Mouse (Mus musculus) lung, adult 2 months (tissue): ENCODE measurements around the gene Ceacam16. TPM values are rescaled to one million over a fixed set of nuclear protein-coding genes. Genes with fewer than 3 reads are reported as not detected.

Experiments used
- DNase-seq: peaks from one replicate; pipeline ENCODE4 v3.0.0; 2022
- H3K4me1 ChIP-seq: fragments of 200-500 bp; 2 replicates; pipeline ENCODE4 v1.6.1; 2011; ENCODE audit warnings: low read length; ENCODE audit not compliant: control insufficient read depth, insufficient read depth
- H3K4me3 ChIP-seq: fragments of 200-500 bp; replicated peaks from 2 replicates; pipeline ENCODE3; 2011; ENCODE audit warnings: low read depth, mild to moderate bottlenecking, control low read depth, low read length; ENCODE audit errors: extremely low read depth
- CTCF ChIP-seq: fragments of 200-500 bp; IDR thresholded peaks from 2 replicates; pipeline ENCODE4 v1.5.1; 2011; ENCODE audit warnings: mild to moderate bottlenecking, low read length, control low read depth; ENCODE audit not compliant: insufficient read depth
- POLR2A ChIP-seq: fragments of 200-500 bp; IDR thresholded peaks from 2 replicates; pipeline ENCODE4 v1.6.1; 2011; ENCODE audit warnings: low read depth, mild to moderate bottlenecking, control low read depth, low read length, borderline replicate concordance; ENCODE audit errors: extremely low read depth
- WGBS: fragments of 180-500 bp; shearing (Covaris S2); methylation state at CpG from one replicate; pipeline ENCODE4 v1.1.7; 2018; 5-methylcytosine and 5-hydroxymethylcytosine counted together
- polyA plus RNA-seq: library from polyadenylated mRNA; depleted of rRNA; stranded (reverse); fragments of >200 nt; gene quantifications from 2 replicates; pipeline ENCODE4 v1.2.3, GENCODE M21; 2012

Ceacam16 gene
- polyA plus RNA-seq, 1 experiment = 0.90 TPM

DNA sequence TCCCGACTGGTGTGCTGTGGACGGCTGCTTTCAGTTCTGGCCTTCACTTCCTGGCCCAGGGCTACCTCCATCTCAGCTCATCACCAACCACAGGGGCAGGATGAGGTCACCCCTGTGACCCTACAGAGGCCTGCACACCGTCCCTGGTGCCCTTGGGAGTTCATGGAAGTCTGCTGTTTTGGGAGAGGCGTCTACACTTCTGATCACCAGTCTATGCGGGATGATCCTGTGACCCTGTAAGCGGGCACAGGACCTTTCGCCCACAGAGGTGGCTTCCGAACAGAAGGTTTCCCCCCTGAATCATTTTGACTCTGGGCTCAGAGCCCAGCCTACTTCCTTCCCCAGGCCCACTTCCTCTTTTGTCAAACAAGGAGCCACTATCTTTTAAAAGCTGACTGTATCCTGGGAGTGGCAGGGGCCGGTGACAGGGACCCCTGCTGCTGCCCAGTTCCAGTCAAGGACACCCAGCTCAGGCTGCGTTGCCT is 10.1 kb upstream of the Ceacam16 start:
- TF ChIP-seq CTCF = no peak
- TF ChIP-seq POLR2A = no peak
- WGBS = 28% methylated on average over 10 of the region's 10 CpGs
- Histone ChIP-seq H3K4me1 (peaks cover 11% of the 10 kb centered on the region), H3K4me3 (no peak overlapping the region)
- no peak for DNase-seq

- TF ChIP-seq CTCF (no peak), POLR2A (no peak)
- DNase-seq = no peak
- Histone ChIP-seq H3K4me3 (no peak overlapping the region), H3K4me1 (peaks cover 9% of the 10 kb centered on the region)
- WGBS = 58% methylated on average over 16 of the region's 16 CpGs
Measured at GRCm38 (mm10) chr7:19867751-19868399, 6.8 kb upstream of the Ceacam16 start.

DNA sequence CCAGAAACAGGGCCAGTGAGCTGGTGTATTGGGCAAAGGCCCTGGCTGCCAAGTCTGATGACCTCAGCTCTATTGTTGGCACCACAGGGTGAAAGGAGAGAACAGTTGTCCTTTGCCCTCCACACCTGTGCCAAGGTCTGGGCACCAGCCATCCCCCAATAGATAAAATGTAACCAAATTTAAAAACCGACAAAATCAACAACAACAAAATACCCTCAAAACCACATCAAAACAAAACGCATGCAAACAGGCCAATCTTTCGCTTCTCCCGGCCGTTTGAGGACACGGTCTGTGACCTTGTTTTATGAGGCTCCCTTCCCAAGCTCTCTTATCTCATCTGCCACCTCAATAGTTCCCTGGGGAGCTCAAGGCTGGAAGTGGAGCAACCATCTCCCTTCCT is 5.4 kb upstream of the Ceacam16 start:
- Histone ChIP-seq H3K4me3 (no peak overlapping the region), H3K4me1 (peaks cover 4% of the 10 kb centered on the region; the same call in 1 of the 2 replicates)
- 68% methylated on average over 6 of the region's 6 CpGs for WGBS
- no peak for TF ChIP-seq POLR2A
- no peak for DNase-seq

DNA sequence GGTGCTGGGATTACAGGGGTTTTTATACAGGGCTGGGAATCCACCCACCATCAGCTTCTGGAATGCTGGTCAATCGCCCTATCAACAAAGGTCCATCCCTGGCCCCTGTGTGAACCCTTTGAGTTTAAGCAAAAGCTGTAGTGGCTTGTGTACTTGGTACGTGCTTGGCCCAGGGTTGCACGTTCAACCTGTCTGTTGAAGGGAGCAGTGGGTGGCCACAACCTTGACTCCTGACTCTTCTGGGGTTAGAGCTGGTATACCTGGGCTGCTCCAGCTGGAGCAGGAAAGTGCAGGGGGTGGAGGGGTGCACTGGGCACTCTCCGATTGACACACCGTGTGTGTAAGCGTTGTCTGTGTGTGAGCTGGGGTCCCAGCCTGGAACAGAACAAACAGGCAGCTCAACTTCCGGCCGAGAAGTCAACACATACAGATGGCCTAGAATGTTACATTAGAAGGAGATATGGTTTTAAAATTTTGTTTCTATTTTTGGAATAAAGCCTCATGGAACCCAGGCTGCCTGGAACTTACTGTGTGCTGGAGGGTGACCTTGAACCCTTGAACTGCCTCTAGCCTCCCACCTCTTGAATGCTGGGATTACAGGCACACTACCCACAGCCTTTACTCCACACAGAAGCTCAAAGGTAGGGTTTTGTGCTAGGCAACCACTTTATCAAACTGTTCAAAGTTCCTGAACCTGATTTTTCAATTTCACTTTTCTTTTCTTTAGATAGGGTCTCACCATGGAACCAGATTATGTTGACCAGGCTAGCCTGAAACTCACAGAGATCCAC is 4.3 kb upstream of the Ceacam16 start:
- Histone ChIP-seq H3K4me1 (no peaks in the 10 kb centered on the region), H3K4me3 (no peak overlapping the region)
- no peak for DNase-seq
- TF ChIP-seq CTCF (no peak), POLR2A (no peak)
- WGBS = 80% methylated on average over 8 of the region's 8 CpGs

GRCm38 (mm10) chr7:19864241-19864640 is 3.1 kb upstream of the Ceacam16 start:
- no peaks in the 10 kb centered on the region for H3K4me1 ChIP-seq
- WGBS = 30% methylated on average over 2 of the region's 2 CpGs
- H3K4me3 ChIP-seq = no peak overlapping the region
- TF ChIP-seq POLR2A = no peak
- TF ChIP-seq CTCF = no peak
- DNase-seq = no peak

- no peak for DNase-seq
- no peak overlapping the region for H3K4me3 ChIP-seq
- H3K4me1 ChIP-seq = no peaks in the 10 kb centered on the region
- WGBS = 55% methylated on average over 10 of the region's 10 CpGs
- TF ChIP-seq POLR2A (no peak), CTCF (no peak)
Measured at GRCm38 (mm10) chr7:19859740-19860139, 1.4 kb downstream of the Ceacam16 start.

DNA sequence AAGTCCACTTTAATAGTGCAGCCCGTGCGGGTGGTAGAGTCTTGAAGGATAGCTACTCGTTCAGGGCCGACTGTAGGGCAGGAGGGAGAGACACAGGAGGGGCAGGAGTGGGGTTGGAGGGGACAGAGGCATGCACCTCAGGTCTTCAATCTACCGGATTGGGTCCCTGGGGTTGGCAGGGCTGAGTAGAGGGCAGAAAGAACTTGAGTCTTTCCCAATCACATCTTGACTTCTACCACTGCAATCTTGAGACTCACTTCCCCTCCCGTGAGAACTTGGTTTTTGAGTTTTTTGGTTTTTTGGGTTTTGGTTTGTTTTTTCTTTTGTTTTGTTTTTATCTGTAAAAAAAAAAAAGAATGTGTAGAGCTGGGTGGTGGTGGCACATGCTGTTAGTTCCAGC is 4.8 kb downstream of the Ceacam16 start:
- 80% methylated on average over 6 of the region's 6 CpGs for WGBS
- TF ChIP-seq POLR2A (no peak), CTCF (no peak)
- Histone ChIP-seq H3K4me3 (no peak overlapping the region), H3K4me1 (no peaks in the 10 kb centered on the region; the same call in 1 of the 2 replicates)
- DNase-seq = no peak

DNA sequence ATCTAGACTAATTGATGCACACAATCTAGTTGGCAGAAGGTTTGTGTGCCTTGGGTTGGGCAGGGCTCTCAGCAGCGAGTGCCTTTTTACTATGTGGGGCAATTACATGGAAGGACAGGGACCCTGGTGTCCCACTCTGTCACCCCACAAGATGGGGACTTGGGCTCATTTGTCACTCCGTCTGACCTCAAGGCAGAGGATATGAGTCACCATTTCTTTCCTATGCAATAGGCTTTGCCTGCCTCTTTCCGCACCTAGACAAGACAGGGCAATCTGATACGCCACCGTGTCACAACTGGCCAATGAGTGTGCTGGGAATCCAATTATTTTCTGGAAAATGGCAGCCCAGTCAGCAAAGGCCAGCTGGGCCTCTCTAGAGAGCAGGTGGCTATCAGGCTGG is 5.4 kb downstream of the Ceacam16 start:
- TF ChIP-seq CTCF = no peak
- TF ChIP-seq POLR2A = no peak
- Histone ChIP-seq H3K4me3 (no peak overlapping the region), H3K4me1 (no peaks in the 10 kb centered on the region; the same call in 1 of the 2 replicates)
- DNase-seq = no peak
- 64% methylated on average over 5 of the region's 5 CpGs for WGBS

DNA sequence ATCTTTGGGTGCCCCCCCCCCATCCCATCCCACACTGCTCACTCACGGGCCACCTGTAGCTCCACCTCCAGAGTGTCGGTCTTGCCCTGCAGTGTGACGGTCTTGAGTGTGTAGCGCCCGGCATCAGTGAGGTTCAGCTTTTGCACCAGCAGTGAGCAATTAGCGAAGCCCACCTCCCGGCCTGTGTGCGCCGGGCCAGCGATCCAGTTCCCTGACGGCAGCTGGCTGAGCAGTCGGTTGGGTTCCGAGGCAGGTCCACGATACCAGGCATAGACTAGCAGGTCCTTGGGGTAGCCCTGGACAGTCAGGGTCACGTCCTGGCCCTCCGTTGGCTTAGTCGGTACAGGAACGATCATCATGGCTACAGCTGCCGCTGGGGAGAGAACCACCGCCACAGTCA is 7.6 kb downstream of the Ceacam16 start:
- no peak for DNase-seq
- Histone ChIP-seq H3K4me1 (no peaks in the 10 kb centered on the region; the same call in 1 of the 2 replicates), H3K4me3 (no peak overlapping the region)
- TF ChIP-seq CTCF (no peak), POLR2A (no peak)
- WGBS = 89% methylated on average over 20 of the region's 20 CpGs

DNA sequence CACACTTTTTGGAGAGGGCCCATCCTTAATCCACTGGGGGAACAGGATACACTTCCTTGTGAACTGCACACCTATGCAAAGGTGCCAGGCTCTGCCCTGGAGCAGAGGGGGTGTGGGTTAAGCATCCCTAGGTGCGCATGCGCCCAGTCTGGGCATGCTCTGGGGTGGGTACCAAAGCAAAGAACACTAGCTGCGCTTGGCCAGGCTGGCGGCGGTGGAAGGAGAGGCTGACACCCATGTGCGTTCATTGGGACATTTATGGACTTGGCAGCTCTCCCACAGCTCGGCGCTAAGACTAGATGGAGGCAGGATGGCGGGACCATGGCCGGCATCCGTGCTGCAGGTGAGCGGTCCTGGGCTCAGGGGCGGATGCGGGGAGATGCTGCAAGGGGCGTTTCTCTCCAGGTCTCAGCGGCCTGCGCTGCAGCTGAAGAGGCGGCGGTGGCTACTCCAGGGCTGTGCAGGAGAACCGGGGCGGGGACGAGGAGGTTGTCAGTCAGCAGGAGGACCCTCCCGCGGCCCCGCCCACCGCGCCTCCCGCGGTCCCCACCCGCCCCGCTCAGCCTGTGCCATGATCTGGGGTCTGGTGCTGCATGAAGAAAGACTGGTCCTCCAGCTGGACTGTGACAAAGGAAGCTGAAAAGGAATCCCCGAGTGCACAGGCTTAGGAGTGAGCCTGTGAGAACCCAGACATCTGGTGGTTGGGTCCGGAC is 9.1 kb downstream of the Ceacam16 start, which contains the start of gene Gm19345:
Gene Gm19345, plus strand, starts transcription at position 146 of the 713 bp plus-strand sequence.
- H3K4me1 ChIP-seq = no peaks in the 10 kb centered on the region; the same call in 1 of the 2 replicates
- H3K4me3 ChIP-seq = no peak within 1 kb of the TSS
- TF ChIP-seq POLR2A (no peak), CTCF (no peak)
- DNase-seq = no peak
- 4% methylated on average over 33 of the region's 33 CpGs for WGBS
